Mouse (Mus musculus): ENCODE data around the gene 4933402D24Rik. TPM values are rescaled to one million over a fixed set of nuclear protein-coding genes. Genes with fewer than 3 reads are reported as not detected.
A peak's percentile ranks its signal among the peaks of the same experiment; 100 is the strongest.

Gene 4933402D24Rik
- polyA plus RNA-seq, 1 experiment = not detected

GRCm38 (mm10) chr1:63763881-63764386, 5.1 kb downstream of the 4933402D24Rik start:
- Histone ChIP-seq H3K4me1 (ENCODE audit: control insufficient read depth) (no peaks in the 10 kb centered on the region), H3K27me3 (ENCODE audit: control insufficient read depth) (no peaks in the 10 kb centered on the region), H3K9me3 (ENCODE audit: control insufficient read depth, low read length) (no peaks in the 10 kb centered on the region), H3K4me3 (replicated peaks) (no peak overlapping the region), H3K36me3 (ENCODE audit: control insufficient read depth) (no peaks in the 10 kb centered on the region)
- no peak for TF ChIP-seq GATA1 (IDR thresholded peaks at IDR 0.05; ENCODE audit: low read length)
- TF ChIP-seq TAL1 (IDR thresholded peaks at IDR 0.05; ENCODE audit: low read length) = no peak

DNA sequence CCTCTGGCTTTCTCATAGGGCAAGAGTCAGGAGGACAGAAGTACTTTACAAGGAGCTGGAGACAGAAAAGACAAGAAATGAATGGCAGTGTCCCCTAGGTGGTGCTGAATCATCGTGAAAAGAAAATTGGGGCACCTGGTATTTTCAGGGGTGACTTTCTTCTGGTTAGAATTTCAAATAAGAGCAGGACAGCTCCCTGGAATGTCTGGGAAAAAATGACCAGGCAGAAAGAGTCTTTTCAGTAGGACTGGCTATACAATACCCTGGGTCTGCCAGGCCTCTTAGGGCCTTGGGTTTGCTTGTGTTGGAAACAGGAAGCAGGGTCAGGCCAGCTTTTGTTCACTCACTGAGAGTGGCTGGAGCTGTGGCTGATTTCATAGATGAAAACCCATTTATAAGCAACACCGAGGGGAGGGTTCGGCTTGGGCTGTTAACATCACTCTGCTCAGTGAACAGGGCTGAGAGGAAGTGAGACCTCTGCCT, 5.8 kb downstream of the 4933402D24Rik start:
- no peaks in the 10 kb centered on the region for H3K4me1 ChIP-seq (ENCODE audit: control insufficient read depth)
- no peak overlapping the region for H3K4me3 ChIP-seq (replicated peaks)
- no peaks in the 10 kb centered on the region for H3K9me3 ChIP-seq (ENCODE audit: control insufficient read depth, low read length)
- TF ChIP-seq GATA1 (IDR thresholded peaks at IDR 0.05; ENCODE audit: low read length) (no peak), TAL1 (IDR thresholded peaks at IDR 0.05; ENCODE audit: low read length) (no peak)
- H3K36me3 ChIP-seq (ENCODE audit: control insufficient read depth) = no peaks in the 10 kb centered on the region
- H3K27me3 ChIP-seq (ENCODE audit: control insufficient read depth) = no peaks in the 10 kb centered on the region

DNA sequence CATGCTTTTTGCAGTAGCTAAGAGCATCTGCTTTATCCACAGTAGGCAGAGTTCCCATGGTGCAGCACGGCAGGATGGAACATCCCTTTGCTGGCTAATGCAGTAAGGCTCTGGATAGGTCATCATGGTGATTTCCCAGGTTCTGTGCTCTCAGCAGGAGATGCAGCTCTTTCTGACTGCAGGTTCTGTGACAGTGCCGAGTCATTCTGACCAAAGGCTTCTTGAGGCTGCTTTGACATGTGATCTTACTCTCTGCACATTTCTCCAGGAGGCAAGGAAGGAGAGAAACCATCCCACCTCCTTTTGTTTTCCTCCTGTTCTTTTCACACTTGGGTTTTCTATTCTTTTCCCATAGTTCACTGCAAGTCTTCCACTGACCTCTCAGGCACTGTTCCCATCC, 13.1 kb downstream of the 4933402D24Rik start:
- Histone ChIP-seq H3K27me3 (ENCODE audit: control insufficient read depth) (no peaks in the 10 kb centered on the region), H3K4me3 (replicated peaks) (no peak overlapping the region), H3K4me1 (ENCODE audit: control insufficient read depth) (no peaks in the 10 kb centered on the region), H3K36me3 (ENCODE audit: control insufficient read depth) (peaks cover 21% of the 10 kb centered on the region), H3K9me3 (ENCODE audit: control insufficient read depth, low read length) (no peaks in the 10 kb centered on the region)
- no peak for TF ChIP-seq TAL1 (IDR thresholded peaks at IDR 0.05; ENCODE audit: low read length)

DNA sequence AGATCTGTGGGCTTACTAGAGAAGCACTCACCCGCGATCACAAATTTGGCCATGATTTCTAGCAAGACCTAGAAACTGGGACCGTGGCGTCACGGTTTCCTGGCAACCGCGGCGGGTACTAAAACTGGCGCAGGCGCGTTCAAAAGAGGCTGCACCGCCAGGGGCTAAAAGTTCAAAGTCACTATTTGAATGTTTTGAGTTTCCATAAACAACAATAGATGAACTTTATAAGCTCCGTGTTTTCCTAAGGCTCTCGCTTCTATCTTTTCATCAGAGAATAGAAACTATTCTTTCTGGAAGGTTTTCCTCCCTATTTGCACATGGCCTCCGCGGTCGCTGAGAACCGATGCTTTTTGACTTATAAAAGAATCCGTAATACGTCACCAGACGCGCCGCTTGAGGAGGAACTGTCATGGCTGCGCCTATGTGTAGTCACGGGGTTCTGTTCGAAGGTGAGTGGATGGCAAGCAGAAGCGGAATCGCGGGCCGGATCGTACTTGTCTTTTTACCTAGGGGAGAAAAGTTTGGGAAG, 38.8 kb downstream of the 4933402D24Rik start, which contains the start of the genes Mdh1b and Fastkd2:
Gene Mdh1b, minus strand, starts transcription at position 79 of the 532 bp plus-strand sequence.
Gene Fastkd2, plus strand, starts transcription at position 375 of the 532 bp plus-strand sequence.
- Histone ChIP-seq H3K4me1 (ENCODE audit: control insufficient read depth) (peaks cover 18% of the 10 kb centered on the region), H3K36me3 (ENCODE audit: control insufficient read depth) (no peaks in the 10 kb centered on the region), H3K27me3 (ENCODE audit: control insufficient read depth) (no peaks in the 10 kb centered on the region), H3K4me3 (replicated peaks) (peak within 1 kb of the TSS; percentile 81), H3K9me3 (ENCODE audit: control insufficient read depth, low read length) (no peaks in the 10 kb centered on the region)
- TF ChIP-seq TAL1 (IDR thresholded peaks at IDR 0.05; ENCODE audit: low read length) (no peak), GATA1 (IDR thresholded peaks at IDR 0.05; ENCODE audit: low read length) (no peak)

DNA sequence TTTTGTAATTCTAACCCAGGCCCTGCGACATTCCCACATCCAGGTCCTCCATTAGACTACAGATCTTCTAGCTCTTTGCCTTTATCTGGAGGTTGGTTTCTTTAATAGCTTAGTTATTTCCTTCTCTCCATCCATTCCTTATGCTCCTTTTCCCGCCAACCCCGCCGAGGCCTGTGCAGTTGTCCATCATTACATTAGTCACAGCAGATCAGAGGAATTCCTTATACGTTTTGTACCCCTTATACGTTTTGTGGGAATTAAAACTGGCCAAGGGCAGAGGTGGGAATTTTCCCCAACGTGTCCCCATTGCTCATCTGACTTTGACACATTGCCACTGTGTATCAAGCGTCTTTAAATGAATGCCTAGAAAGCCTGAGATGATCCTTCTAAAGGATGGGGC, 39.3 kb downstream of the 4933402D24Rik start:
- peak overlapping the region; percentile 81 for H3K4me3 ChIP-seq (replicated peaks)

DNA sequence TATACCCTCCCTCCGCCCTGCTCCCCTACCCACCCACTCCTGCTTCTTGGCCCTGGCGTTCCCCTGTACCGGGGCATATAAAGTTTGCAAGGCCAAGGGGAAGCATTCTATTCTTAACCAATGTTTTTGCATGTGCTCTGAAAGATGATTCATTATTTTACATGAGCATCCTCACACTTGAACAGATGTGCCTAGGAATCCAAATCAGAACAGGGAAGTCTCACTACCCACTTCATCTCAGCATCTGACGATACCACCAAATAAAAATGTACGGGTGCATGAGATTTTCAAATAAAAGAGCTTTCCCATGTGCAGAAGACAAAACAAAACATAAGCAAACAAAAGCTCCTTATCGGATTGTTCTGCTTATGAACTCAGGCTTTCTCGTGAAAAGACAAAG, 48.9 kb downstream of the 4933402D24Rik start:
- no peaks in the 10 kb centered on the region for H3K9me3 ChIP-seq (ENCODE audit: control insufficient read depth, low read length)
- no peak overlapping the region for H3K4me3 ChIP-seq (replicated peaks)

More for the DNA sequence above, 39.3 kb downstream of the 4933402D24Rik start:
- H3K4me1 ChIP-seq (ENCODE audit: control insufficient read depth) = peaks cover 18% of the 10 kb centered on the region
- TF ChIP-seq GATA1 (IDR thresholded peaks at IDR 0.05; ENCODE audit: low read length) (no peak), TAL1 (IDR thresholded peaks at IDR 0.05; ENCODE audit: low read length) (no peak)
- no peaks in the 10 kb centered on the region for H3K36me3 ChIP-seq (ENCODE audit: control insufficient read depth)
- H3K9me3 ChIP-seq (ENCODE audit: control insufficient read depth, low read length) = no peaks in the 10 kb centered on the region
- no peaks in the 10 kb centered on the region for H3K27me3 ChIP-seq (ENCODE audit: control insufficient read depth)

DNA sequence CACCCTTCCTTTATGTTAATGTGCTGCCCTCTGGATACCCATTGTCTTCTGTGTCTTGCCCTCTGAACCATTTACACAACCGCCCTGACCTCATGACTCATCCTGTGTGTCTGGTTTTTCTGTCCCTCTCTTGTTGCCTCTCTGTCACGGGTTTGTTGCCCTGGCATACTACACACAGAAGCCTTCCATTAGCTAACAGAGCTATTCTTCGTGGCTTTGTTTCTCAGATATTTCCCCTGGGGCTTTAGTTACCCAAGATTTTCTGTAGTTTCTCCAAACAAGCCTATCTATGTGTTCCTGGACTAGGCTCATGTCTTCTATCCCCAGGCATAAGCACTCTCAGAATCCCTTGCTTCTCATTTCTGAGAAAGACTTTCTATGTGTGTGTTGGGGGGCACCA, 60.2 kb downstream of the 4933402D24Rik start:
- TF ChIP-seq GATA1 (IDR thresholded peaks at IDR 0.05; ENCODE audit: low read length) = no peak
- no peak for TF ChIP-seq TAL1 (IDR thresholded peaks at IDR 0.05; ENCODE audit: low read length)
- Histone ChIP-seq H3K36me3 (ENCODE audit: control insufficient read depth) (no peaks in the 10 kb centered on the region), H3K4me3 (replicated peaks) (no peak overlapping the region), H3K9me3 (ENCODE audit: control insufficient read depth, low read length) (no peaks in the 10 kb centered on the region), H3K4me1 (ENCODE audit: control insufficient read depth) (no peaks in the 10 kb centered on the region), H3K27me3 (ENCODE audit: control insufficient read depth) (no peaks in the 10 kb centered on the region)

More for the DNA sequence above, 48.9 kb downstream of the 4933402D24Rik start:
- no peaks in the 10 kb centered on the region for H3K27me3 ChIP-seq (ENCODE audit: control insufficient read depth)
- no peaks in the 10 kb centered on the region for H3K36me3 ChIP-seq (ENCODE audit: control insufficient read depth)
- no peaks in the 10 kb centered on the region for H3K4me1 ChIP-seq (ENCODE audit: control insufficient read depth)
- TF ChIP-seq GATA1 (IDR thresholded peaks at IDR 0.05; ENCODE audit: low read length) (no peak), TAL1 (IDR thresholded peaks at IDR 0.05; ENCODE audit: low read length) (no peak)

DNA sequence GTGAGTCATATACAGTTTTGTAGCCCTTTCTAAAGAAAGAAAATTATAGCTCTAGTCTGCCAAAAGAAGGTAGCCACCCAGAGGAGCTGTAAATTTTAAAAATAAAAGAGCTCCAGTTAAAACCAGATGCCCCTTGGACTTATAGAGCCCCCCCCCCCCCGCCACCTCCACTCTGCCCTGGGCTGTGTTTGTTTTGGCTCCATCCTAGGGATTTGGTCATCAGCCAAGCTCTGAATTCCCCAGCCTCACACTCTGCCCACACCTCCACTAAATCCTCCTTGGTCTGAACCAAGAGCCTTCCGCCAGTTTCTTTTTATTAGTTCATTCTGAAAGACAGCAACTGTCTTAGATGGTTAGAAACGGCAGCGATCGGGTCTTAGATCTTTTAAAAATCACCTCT, 63.3 kb downstream of the 4933402D24Rik start:
- no peak for TF ChIP-seq TAL1 (IDR thresholded peaks at IDR 0.05; ENCODE audit: low read length)
- no peaks in the 10 kb centered on the region for H3K36me3 ChIP-seq (ENCODE audit: control insufficient read depth)
- no peaks in the 10 kb centered on the region for H3K27me3 ChIP-seq (ENCODE audit: control insufficient read depth)

More for the DNA sequence above, 63.3 kb downstream of the 4933402D24Rik start:
- no peaks in the 10 kb centered on the region for H3K4me1 ChIP-seq (ENCODE audit: control insufficient read depth)
- no peak overlapping the region for H3K4me3 ChIP-seq (replicated peaks)
- no peaks in the 10 kb centered on the region for H3K9me3 ChIP-seq (ENCODE audit: control insufficient read depth, low read length)

Other genes starting within 250 kb of the 4933402D24Rik start
- gene Gm39653, start 153.3 kb downstream of the 4933402D24Rik start, polyA plus RNA-seq (2012) = not detected in 2 replicates
- gene Dytn, start 82.3 kb downstream of the 4933402D24Rik start, polyA plus RNA-seq (2012) = not detected in 2 replicates
- not detected in 2 replicates for gene Mdh1b, start 38.9 kb downstream of the 4933402D24Rik start, polyA plus RNA-seq (2012)
- gene Fastkd2, start 38.7 kb downstream of the 4933402D24Rik start, polyA plus RNA-seq (2012) = 0.02 and 0.29 TPM in 2 replicates

Data from erythroblast, embryonic 14.5 days (primary cell).